Mouse (Mus musculus) embryonic stem cell, embryonic (primary cell): ENCODE results near the gene Dnajc13.

Source experiments
- CTCF ChIA-PET, 4 experiments: fragments of 300-600 bp in 2 of 4; fragments of 350-600 bp in 2 of 4; sonication (Branson Sonifier 250); formaldehyde crosslinking; loops; one replicate each; lab custom pipeline; 2022; ENCODE audit warnings: inconsistent platforms in 2 of 4; lab: Charles Lee
- POLR2A ChIA-PET, 4 experiments: fragments of 300-600 bp in 2 of 4; fragments of 350-600 bp in 2 of 4; sonication (Branson Sonifier 250); formaldehyde crosslinking; loops; one replicate each; lab custom pipeline; 2022; ENCODE audit warnings: antibody characterized with exemption in 4 of 4, inconsistent platforms in 1 of 4; lab: Charles Lee

Dnajc13 gene

GRCm38 (mm10) chr9:104123101-104123500 lies 139.6 kb downstream of the Dnajc13 start:
- ChIA-PET CTCF (no interaction called here), POLR2A (interaction anchor here in 3 of 4 experiments (0.8 to 2.1 kb wide), 4 partner anchors 20 to 83 kb away, joined by 3 to 6 read pairs (median 4); partner anchors contain the start of gene Gm28305 (in 1 of the 3))

DNA sequence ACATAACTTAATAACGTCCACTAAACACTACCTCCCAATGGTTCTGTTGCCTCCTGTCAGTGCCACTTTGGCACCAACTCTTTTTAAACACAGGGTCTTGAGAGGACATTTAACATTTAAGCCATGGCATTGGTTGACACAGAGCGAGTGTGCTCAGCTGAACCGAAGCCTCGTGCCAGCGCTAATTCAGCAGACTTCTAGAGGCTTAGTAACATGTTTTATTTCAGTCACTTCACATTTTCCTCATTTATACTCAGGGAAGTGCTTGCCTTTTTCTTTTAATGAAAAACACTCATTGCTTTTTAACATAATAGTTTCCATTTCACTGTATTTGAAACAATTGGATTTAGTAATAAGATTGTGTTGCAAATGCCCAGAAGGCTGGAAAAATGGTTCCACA lies 153.6 kb downstream of the Dnajc13 start:
- ChIA-PET CTCF (no interaction called here), POLR2A (interaction anchor here in 1 of 4 experiments (1.1 kb wide), 2 partner anchors 10 to 21 kb away, joined by 3 read pairs; no protein-coding TSS in a partner anchor)

DNA sequence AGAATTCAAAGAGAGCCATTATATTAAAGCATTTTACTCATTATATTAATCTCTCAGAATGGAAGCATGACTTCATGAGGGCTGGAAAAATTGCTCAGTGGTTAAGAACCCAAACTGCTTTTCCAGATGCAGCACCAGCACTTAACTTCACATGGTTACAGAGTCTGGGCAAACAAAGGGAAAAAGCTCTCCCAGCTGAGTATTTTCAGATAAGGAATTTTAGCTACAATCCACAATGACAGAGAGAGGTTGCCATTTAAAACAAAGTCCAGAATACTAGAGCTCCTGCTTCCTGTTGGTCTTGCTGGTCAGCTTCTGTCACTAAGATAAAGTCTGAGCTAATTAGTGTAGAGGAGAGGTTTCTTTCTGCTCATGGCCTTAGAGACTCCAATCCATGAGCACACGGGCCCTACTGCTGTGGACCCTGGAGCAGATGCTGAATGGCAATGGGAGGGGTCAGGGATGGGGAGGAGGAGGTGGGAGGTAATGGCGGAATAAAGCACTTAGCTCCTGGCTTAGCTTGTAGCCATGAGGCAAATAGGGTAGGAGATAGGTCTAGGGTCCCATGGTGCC lies 154.1 kb downstream of the Dnajc13 start:
- ChIA-PET POLR2A (interaction anchor here in 1 of 4 experiments (1.1 kb wide), 2 partner anchors 9 to 21 kb away, joined by 3 read pairs; no protein-coding TSS in a partner anchor), CTCF (no interaction called here)

DNA sequence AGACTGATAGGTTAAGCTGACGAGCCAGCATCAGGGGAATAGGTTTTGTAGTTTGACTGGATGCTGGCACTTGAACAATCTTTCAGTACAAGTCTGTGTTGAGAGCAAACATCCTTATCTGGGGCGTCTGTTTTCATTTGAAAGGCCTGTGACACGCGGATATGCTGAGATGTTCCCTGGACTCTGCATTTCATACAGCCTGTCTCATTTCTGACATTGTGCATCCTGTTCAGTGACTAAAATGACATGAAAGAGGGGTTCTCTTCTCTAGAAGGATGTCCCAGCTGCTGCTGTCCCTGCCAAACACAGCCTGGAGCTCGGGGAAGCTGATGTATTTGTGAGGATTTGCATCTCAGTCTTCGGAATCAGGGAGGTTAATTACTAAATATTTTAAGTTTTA lies 155.2 kb downstream of the Dnajc13 start:
- POLR2A ChIA-PET, result interaction anchor here in 1 of 4 experiments (0.5 kb wide), 1 partner anchor 39 kb away, joined by 3 read pairs; no protein-coding TSS in a partner anchor
- CTCF ChIA-PET, result interaction anchor here in 1 of 4 experiments (0.6 kb wide), 1 partner anchor 62 kb away, joined by 3 read pairs; no protein-coding TSS in a partner anchor

DNA sequence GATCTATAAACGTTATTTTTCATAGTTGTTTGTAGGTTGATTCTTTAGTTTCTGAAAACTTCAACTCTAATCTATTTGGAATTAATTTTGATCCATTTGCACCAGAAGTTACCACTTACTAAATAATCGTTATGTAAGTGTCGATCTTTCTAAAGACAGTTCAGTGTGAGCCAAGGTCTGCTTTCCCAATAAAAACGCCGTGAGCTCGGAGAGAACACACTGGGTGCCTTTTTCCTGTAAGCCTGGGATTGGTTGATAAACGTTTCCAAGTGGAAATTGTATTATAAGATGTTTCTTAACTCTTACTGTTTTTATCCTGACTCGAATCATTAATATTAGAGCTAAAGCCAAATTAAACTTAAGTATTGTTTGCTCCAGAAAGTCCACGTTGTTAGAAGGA lies 155.8 kb downstream of the Dnajc13 start:
- ChIA-PET POLR2A (interaction anchor here in 1 of 4 experiments (0.6 kb wide), 1 partner anchor 198 kb away, joined by 3 read pairs; no protein-coding TSS in a partner anchor), CTCF (interaction anchor here in 1 of 4 experiments (0.6 kb wide), 1 partner anchor 62 kb away, joined by 3 read pairs; no protein-coding TSS in a partner anchor)

GRCm38 (mm10) chr9:104104986-104105385 lies 157.7 kb downstream of the Dnajc13 start:
- ChIA-PET CTCF (no interaction called here), POLR2A (interaction anchor here in 2 of 4 experiments (0.7 to 11.1 kb wide), 3 partner anchors 14 to 19 kb away, joined by 3 to 53 read pairs (median 3); no protein-coding TSS in a partner anchor)

GRCm38 (mm10) chr9:104102901-104103300 lies 159.8 kb downstream of the Dnajc13 start:
- ChIA-PET CTCF (interaction anchor here in 3 of 4 experiments (0.5 to 0.7 kb wide), 4 partner anchors 18 to 106 kb away, joined by 3 to 4 read pairs (median 4); no protein-coding TSS in a partner anchor), POLR2A (interaction anchor here in 3 of 4 experiments (0.6 to 11.1 kb wide), 11 partner anchors 15 to 599 kb away, joined by 3 to 53 read pairs (median 4); no protein-coding TSS in a partner anchor)

DNA sequence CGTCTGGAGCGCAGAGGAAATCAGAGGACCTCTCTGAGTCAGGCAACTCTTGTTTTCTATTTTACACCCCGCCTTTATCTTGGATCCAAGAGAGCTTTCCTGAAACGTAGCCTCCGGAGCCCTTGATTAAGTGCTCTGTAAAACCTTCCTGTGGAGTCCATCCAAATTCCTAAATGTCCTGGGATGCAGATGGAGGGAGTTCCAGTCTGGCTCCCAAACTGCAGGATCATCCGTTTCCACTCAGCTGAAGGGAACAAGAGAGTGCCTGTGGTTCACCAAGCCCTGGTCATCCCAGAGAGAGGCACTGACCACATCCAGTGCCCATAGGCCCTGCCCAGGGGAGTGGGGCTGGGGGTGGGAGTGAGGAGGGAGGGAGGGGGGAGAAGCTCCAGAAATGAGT lies 160.4 kb downstream of the Dnajc13 start:
- ChIA-PET CTCF (interaction anchor here in 1 of 4 experiments (1.1 kb wide), 1 partner anchor 68 kb away, joined by 3 read pairs; no protein-coding TSS in a partner anchor), POLR2A (interaction anchor here in 3 of 4 experiments (0.6 to 11.1 kb wide), 7 partner anchors 14 to 350 kb away, joined by 3 to 53 read pairs (median 6); no protein-coding TSS in a partner anchor)

DNA sequence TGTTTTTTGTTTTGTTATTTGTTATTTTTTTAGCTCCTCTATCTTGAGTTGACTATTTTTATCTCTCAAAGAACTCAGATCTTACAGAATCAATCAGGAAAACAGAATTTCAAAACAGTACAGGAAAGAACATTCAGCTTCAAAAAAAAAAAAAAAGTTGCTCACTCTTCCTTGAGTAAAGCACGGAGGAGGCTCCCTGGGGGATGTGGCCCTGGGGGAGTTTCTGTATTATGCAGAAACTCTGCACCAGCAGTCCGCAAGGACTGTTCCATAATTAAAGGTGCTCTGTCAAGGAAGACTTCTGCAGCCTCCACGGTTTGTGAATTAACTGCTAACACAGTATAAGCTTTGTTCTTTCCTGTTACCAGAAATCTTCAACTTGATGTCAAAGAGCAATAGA lies 161.3 kb downstream of the Dnajc13 start:
- CTCF ChIA-PET, result interaction anchor here in 2 of 4 experiments (0.6 to 1.1 kb wide), 2 partner anchors 39 to 67 kb away, joined by 3 read pairs; no protein-coding TSS in a partner anchor
- POLR2A ChIA-PET, result interaction anchor here in 3 of 4 experiments (0.7 to 11.1 kb wide), 5 partner anchors 12 to 25 kb away, joined by 3 to 53 read pairs (median 7); no protein-coding TSS in a partner anchor
